Mouse (Mus musculus) heart, embryonic 15.5 days (tissue): ENCODE measurements at regions not wholly inside any gene's neighbourhood (a gene's known extent, or its start where the extent isn't known, plus 50 kb on each side); places are given as distances from the start of the nearest gene placed in this dataset. TPM values are rescaled to one million over a fixed set of nuclear protein-coding genes. Genes with fewer than 3 reads are reported as not detected.

Experiments
- ATAC-seq: fragments of 200-750 bp; cut with Nextera tagmentation; replicated peaks from 2 replicates; pipeline ENCODE4 v1.8.0; 2017; ENCODE audit warnings: low read depth, moderate TSS enrichment; ENCODE audit not compliant: insufficient number of reproducible peaks, insufficient read depth, low FRiP score
- H3K27ac ChIP-seq: fragments of 300-500 bp; sonication (generic); 2 replicates; pipeline ENCODE4 v1.5.1; 2015; ENCODE audit warnings: mild to moderate bottlenecking, inconsistent platforms
- H3K27me3 ChIP-seq: fragments of 300-500 bp; sonication (generic); 2 replicates; pipeline ENCODE4 v1.6.1; 2015; ENCODE audit warnings: inconsistent platforms
- H3K36me3 ChIP-seq: fragments of 300-500 bp; sonication (generic); 2 replicates; pipeline ENCODE4 v1.6.1; 2015; ENCODE audit warnings: mild to moderate bottlenecking, inconsistent platforms
- H3K4me1 ChIP-seq: fragments of 300-500 bp; sonication (generic); replicated peaks from 2 replicates; pipeline ENCODE4 v1.6.1; 2015; ENCODE audit warnings: inconsistent platforms
- H3K4me2 ChIP-seq: fragments of 300-500 bp; sonication (generic); 2 replicates; pipeline ENCODE4 v1.6.1; 2015; ENCODE audit warnings: inconsistent platforms, mild to moderate bottlenecking, moderate library complexity
- H3K4me3 ChIP-seq: fragments of 300-500 bp; sonication (generic); 2 replicates; pipeline ENCODE4 v1.5.1; 2015; ENCODE audit warnings: mild to moderate bottlenecking, inconsistent platforms
- H3K9ac ChIP-seq: fragments of 300-500 bp; sonication (generic); 2 replicates; pipeline ENCODE4 v1.6.1; 2015; ENCODE audit warnings: mild to moderate bottlenecking, inconsistent platforms
- H3K9me3 ChIP-seq: fragments of 300-500 bp; sonication (generic); replicated peaks from 2 replicates; pipeline ENCODE4 v1.6.1; 2016; ENCODE audit warnings: inconsistent platforms
- WGBS: fragments of 180-500 bp; shearing (Covaris S2); methylation state at CpG from one replicate; pipeline ENCODE4 v1.1.7; 2015; ENCODE audit warnings: mixed read lengths; 5-methylcytosine and 5-hydroxymethylcytosine counted together
- microRNA counts: library from miRNA; unstranded; fragments of <30 nt; microRNA quantifications from one replicate; lab custom pipeline; 2016
- microRNA-seq: library from miRNA; unstranded; fragments of <30 nt; microRNA quantifications from one replicate; pipeline ENCODE4, GENCODE M21; 2016

- Histone ChIP-seq H3K9ac (no peak overlapping the region), H3K27me3 (no peaks in the 10 kb centered on the region), H3K9me3 (no peaks in the 10 kb centered on the region), H3K4me2 (no peak overlapping the region), H3K4me1 (no peaks in the 10 kb centered on the region), H3K4me3 (no peak overlapping the region), H3K36me3 (no peaks in the 10 kb centered on the region), H3K27ac (no peak overlapping the region)
- 66% methylated on average over 3 of the region's 3 CpGs for WGBS
- ATAC-seq, result no peak
These were observed 330.5 kb downstream of the Tex13c3 start for GRCm38 (mm10) chrX:19150606-19151005.

GRCm38 (mm10) chrX:19148672-19149071 is 332.4 kb downstream of the Tex13c3 start:
- Histone ChIP-seq H3K4me2 (no peak overlapping the region), H3K27ac (no peak overlapping the region), H3K9me3 (no peaks in the 10 kb centered on the region), H3K36me3 (no peaks in the 10 kb centered on the region), H3K4me1 (no peaks in the 10 kb centered on the region), H3K9ac (no peak overlapping the region), H3K27me3 (no peaks in the 10 kb centered on the region), H3K4me3 (no peak overlapping the region)
- 88% methylated on average over 1 of the region's 1 CpGs for WGBS
- ATAC-seq, result no peak

- no peaks in the 10 kb centered on the region for H3K36me3 ChIP-seq
- no peak overlapping the region for H3K4me2 ChIP-seq
- no peaks in the 10 kb centered on the region for H3K9me3 ChIP-seq
- H3K4me1 ChIP-seq, result no peaks in the 10 kb centered on the region
- no peak overlapping the region for H3K9ac ChIP-seq
- no peaks in the 10 kb centered on the region for H3K27me3 ChIP-seq
- 80% methylated on average over 3 of the region's 3 CpGs for WGBS
- no peak overlapping the region for H3K27ac ChIP-seq
- no peak overlapping the region for H3K4me3 ChIP-seq
- ATAC-seq, result no peak
These were observed 332.9 kb downstream of the Tex13c3 start for GRCm38 (mm10) chrX:19148251-19148650.

GRCm38 (mm10) chrX:19112753-19113152 is 368.4 kb downstream of the Tex13c3 start:
- Histone ChIP-seq H3K4me3 (no peak overlapping the region), H3K4me1 (no peaks in the 10 kb centered on the region), H3K27me3 (no peaks in the 10 kb centered on the region), H3K9ac (no peak overlapping the region), H3K36me3 (no peaks in the 10 kb centered on the region), H3K4me2 (no peak overlapping the region), H3K9me3 (no peaks in the 10 kb centered on the region), H3K27ac (no peak overlapping the region)
- WGBS, result 66% methylated on average over 7 of the region's 7 CpGs
- ATAC-seq, result no peak

GRCm38 (mm10) chrX:19102911-19103310 is 378.2 kb downstream of the Tex13c3 start:
- 55% methylated on average over 2 of the region's 2 CpGs for WGBS
- ATAC-seq, result no peak
- no peak overlapping the region for H3K27ac ChIP-seq
- no peak overlapping the region for H3K4me2 ChIP-seq
- no peak overlapping the region for H3K9ac ChIP-seq
- H3K4me1 ChIP-seq, result no peaks in the 10 kb centered on the region
- no peaks in the 10 kb centered on the region for H3K27me3 ChIP-seq
- no peak overlapping the region for H3K4me3 ChIP-seq
- H3K9me3 ChIP-seq, result no peaks in the 10 kb centered on the region
- H3K36me3 ChIP-seq, result no peaks in the 10 kb centered on the region

GRCm38 (mm10) chrX:19095960-19096359 is 385.2 kb downstream of the Tex13c3 start:
- H3K9ac ChIP-seq, result no peak overlapping the region
- no peak overlapping the region for H3K4me2 ChIP-seq
- H3K9me3 ChIP-seq, result no peaks in the 10 kb centered on the region
- H3K27me3 ChIP-seq, result no peaks in the 10 kb centered on the region
- H3K36me3 ChIP-seq, result no peaks in the 10 kb centered on the region
- H3K4me1 ChIP-seq, result no peaks in the 10 kb centered on the region
- no peak overlapping the region for H3K27ac ChIP-seq
- no peak overlapping the region for H3K4me3 ChIP-seq
- ATAC-seq, result no peak

- Histone ChIP-seq H3K4me3 (no peak overlapping the region), H3K9me3 (no peaks in the 10 kb centered on the region), H3K9ac (no peak overlapping the region), H3K4me1 (no peaks in the 10 kb centered on the region), H3K4me2 (no peak overlapping the region), H3K36me3 (no peaks in the 10 kb centered on the region), H3K27me3 (no peaks in the 10 kb centered on the region), H3K27ac (no peak overlapping the region)
- WGBS, result 89% methylated on average over 1 of the region's 1 CpGs
- ATAC-seq, result no peak
These were observed 396.7 kb downstream of the Tex13c3 start for GRCm38 (mm10) chrX:19084435-19084834.

GRCm38 (mm10) chrX:19080021-19080420 is 401.1 kb downstream of the Tex13c3 start:
- Histone ChIP-seq H3K4me1 (no peaks in the 10 kb centered on the region), H3K27me3 (no peaks in the 10 kb centered on the region), H3K4me2 (no peak overlapping the region), H3K27ac (no peak overlapping the region), H3K9ac (no peak overlapping the region), H3K9me3 (no peaks in the 10 kb centered on the region), H3K4me3 (no peak overlapping the region), H3K36me3 (no peaks in the 10 kb centered on the region)
- no peak for ATAC-seq
- 56% methylated on average over 2 of the region's 2 CpGs for WGBS

MicroRNAs in the stretch of these regions (microRNA counts, 519-probe panel; counts per million panel counts)
- microRNA mmu-miR-221 (lab: Ali Mortazavi, UCI), result 1,208 counts per million, percentile 6 among the panel's probes with 10 or more counts
- not detected for microRNA mmu-miR-222 (lab: Ali Mortazavi, UCI)

Small RNA genes lying in the stretch of these regions (microRNA-seq; reads per million reads assigned to microRNA genes)
- gene Mir221 (120 reads per million, percentile 51 among the genes with 10 or more reads in this experiment), gene Mir222 (61.3 reads per million, percentile 44 among the genes with 10 or more reads in this experiment)
